Mouse (Mus musculus) cerebellum, adult 11 months (tissue): ENCODE data around the gene Sema7a.

Experiments
- DNase-seq: peaks from one replicate; pipeline ENCODE4 v3.0.0; 2022

Gene Sema7a

DNA sequence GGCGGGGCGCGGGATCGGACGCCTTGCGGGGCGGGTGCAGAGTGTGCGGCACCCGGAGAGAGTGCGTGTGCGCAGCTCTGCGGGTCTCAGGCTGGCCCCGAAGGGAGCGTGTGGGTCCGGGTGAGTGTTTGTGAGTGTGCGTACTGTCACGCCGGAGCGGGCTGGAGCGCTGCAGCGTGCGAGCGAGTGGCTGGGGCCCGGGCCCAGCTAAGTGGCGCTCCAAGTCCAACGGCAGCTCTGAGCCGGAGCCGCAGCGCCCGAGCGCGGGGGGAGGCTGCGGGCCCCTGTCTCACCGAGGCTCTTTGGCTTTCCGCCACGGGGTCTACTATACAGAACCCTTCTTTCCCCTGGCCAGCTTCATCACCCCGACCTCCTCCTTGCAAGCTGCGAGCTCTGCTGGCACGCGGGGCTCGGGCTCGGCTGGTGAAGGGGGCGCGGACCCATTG, 460 bp downstream of the Sema7a start:
- DNase-seq: peak; percentile 69

- peak; percentile 60 for DNase-seq
Measured at GRCm38 (mm10) chr9:57940861-57941638, 1.1 kb downstream of the Sema7a start.

DNA sequence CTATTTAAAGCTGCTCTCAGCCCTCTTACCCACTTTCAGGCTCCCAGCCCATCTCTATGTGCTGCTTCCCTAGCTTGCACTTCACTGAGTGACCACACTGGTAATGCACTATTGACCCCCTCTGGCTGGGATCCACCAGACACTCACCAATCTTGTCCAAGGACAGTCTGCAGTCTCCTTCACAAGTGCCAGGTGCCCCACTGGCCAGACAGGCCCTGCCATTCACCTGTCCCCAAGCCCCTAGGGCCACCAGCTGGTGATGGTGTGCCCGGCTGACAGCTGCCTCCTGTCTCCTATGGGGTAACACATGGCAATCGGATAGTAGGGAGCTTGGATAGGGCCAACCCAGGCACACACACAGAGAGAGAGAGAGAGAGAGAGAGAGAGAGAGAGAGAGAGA, 2.1 kb downstream of the Sema7a start:
- peak; percentile 77 for DNase-seq

- no peak for DNase-seq
Measured at GRCm38 (mm10) chr9:57943067-57943466, 3.2 kb downstream of the Sema7a start.

DNA sequence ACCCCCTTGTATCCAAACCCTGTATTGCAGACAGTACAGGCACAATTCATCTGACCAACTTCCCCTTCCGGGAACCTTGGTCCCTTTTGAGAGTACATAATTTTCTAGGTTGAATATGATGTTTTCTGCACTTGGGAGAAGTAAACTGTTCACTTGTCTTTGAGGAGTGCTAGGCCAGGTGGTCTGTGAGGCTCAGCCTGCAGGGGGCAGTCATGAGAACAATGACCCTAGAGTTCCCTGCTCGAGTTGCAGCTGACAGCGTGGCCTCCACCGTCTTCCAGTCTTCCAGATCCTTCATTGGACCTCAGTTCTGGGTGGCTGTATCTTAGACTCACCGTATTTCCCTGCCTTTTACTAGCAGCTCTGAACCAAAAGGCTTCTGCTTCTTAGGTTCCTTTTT, 4.7 kb downstream of the Sema7a start:
- DNase-seq: peak; percentile 67

DNA sequence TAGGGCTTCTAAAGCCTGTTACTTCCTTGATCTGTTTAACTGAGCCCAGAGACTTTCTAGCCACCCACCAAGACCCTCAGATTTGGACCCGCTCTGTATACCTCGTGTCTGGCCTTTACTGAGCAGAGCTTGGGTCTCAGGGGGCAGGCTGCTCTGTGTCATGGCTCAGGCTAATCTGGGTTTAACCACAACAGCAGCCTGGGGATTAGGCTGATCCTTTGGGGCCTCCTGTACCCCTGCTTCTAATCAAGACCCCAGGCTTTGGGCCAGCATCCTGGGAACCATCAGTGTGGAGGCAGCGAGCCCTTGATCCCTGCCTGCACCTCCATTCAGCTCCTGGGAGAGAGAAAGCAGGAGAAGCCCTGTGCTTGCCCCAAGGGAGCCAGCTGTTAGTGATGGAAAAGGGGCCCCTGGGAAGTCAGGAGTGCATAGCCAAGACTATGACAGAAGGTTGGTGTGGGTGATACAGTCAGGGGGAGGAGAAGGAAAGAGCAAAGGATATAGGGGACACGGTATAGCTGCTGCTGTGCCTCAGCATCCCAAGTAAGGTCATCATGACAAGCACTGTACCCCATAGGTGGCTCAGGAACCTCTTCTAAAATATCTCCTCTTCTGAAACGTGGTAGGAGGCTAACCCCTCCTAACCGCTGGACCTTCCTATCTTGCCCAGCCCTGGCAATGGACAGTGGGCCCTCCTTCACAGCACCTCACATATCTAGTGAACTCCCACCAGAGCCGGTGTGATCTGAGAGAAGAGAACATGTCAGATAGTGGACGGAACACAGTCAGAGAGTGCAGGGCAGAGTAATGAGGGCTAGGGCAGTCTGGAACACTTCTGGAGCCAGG, 6.1 kb downstream of the Sema7a start:
- no peak for DNase-seq

DNA sequence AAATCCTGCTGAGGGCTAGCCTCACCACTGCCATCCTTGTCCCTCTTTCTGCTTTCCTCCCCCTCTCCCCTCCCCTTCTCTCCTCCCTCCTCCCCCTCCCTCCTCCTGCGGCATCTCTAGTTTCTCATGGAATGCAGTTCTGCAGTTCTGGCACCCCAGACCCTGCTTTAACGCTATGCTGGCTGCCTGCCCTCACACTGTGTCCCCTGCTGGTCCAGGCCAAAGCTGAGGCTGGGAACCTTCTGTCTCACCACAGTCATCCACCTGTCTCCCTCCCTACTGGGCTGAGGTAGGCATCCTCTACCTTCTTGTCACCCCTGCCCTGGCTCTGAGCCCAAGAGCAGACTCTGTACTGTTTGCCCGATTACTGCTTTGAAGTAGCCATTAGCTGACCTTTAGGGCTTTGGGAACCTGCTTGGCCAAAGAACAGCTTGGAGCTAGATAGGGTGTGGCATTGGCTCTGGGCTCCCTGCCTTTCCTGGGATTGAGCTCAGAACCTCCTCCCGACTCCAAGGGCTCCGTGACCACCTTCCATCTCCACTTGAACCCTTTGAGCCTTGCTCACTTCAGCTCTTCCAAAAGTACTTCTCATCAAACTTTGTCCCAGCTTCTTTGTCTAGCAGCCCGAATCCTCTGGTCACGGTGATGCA, 7.6 kb downstream of the Sema7a start:
- peak; percentile 82 for DNase-seq

DNA sequence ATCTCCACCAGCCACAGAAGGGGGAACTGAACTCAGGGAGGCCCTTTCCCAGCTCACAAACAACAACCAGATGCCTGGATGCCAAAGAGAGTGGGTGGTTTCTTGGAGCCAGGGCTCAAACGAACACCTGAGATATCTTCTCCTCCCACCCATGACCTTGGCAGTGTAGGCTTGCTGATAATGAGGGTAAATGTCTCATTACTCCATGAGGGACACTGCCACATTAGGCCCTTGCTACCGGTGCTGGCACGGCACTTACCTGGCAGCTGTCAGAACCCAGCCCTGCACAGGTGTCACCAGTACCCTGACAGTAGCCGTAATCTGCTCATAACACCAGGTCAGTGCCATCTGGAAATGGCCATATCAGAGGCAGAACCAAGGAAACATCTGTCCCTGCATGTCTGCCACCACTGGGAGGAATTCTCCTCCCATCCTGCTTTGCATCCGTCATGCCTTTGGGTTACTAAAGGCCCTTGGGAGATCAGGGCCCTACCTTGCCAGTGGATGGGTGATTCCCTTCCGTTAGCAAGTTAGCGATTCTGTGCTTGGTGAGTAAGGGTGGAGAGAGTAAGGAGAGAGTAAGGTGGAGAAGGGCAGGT, 8.5 kb downstream of the Sema7a start:
- DNase-seq: no peak

GRCm38 (mm10) chr9:57949102-57949704, 9.3 kb downstream of the Sema7a start:
- DNase-seq: no peak

DNA sequence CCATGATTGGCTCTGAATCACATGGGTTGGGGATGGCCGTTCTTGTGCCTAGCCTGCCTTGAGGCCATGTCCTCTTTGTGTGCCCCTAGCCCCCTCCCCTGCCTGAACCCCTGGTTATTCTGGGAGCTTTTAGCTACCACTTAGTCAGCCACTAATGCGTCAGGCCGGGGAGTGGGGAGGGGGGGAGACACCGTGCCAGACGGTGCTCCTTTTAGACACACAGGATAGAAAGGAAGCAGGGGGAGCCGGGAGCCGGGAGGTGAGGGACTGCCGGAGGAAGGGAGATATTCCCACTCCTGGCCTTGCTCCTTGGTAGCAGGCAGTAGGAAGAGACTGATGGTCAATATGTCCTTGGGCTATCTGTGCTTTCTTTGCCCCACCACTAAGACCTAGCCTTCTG, 10.0 kb downstream of the Sema7a start:
- no peak for DNase-seq

GRCm38 (mm10) chr9:57950519-57950918, 10.6 kb downstream of the Sema7a start:
- no peak for DNase-seq

GRCm38 (mm10) chr9:57951993-57952392, 12.1 kb downstream of the Sema7a start:
- no peak for DNase-seq

DNA sequence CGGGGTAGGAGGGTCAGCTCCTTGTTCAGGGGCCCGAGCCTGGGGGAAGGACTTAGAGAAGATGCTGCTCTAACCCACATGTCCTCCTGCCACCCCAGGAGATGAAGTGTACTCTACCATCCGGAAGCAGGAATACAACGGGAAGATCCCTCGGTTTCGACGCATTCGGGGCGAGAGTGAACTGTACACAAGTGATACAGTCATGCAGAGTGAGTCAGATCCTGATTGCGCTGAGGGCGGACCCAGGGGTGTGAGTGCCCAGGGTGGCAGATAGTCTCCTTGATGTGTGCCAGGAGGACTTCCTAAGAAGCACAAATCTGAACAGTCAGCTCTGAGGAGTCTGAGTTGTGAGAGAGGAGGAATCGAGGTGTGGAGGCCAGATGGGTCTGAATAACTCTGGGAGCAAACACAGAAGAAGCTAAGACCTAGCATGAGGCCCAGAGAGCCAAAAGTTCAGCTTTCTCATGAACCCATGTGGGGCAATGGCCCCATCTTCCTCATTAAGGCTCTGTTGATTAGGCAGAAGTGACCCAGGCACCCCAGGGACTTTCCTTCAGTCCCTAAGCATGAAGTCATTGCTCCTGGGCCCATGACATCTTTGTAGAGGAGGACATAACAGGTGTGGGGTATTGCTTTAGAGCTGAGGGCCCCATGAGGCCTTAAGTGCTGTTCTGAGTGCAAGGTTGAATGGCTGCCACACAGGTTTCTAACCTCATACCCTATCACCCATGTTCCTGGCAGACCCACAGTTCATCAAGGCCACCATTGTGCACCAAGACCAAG, 15.2 kb downstream of the Sema7a start:
- DNase-seq: no peak

DNA sequence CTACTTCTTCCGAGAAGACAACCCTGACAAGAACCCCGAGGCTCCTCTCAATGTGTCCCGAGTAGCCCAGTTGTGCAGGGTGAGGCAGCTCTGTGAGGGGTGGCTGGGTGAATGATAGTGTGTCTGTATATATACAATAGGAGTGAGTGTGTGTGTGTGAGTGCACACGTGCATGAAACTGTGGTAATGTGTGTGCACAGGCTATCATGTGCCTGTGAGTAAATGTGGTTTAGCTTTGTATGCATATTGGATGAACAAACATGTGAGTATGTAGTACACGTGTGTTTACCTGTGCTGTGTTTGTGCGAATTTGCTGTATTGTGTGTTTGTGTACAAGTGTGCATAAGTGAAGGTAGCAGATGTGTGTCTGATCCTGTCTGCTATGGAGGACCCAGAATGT, 15.9 kb downstream of the Sema7a start:
- no peak for DNase-seq

- no peak for DNase-seq
Measured at GRCm38 (mm10) chr9:57956196-57956837, 16.4 kb downstream of the Sema7a start.

- DNase-seq: no peak
Measured at GRCm38 (mm10) chr9:57956838-57957236, 16.9 kb downstream of the Sema7a start.

- DNase-seq: no peak
Measured at GRCm38 (mm10) chr9:57958615-57959014, 18.7 kb downstream of the Sema7a start.

- DNase-seq: no peak
Measured at GRCm38 (mm10) chr9:57959399-57959798, 19.5 kb downstream of the Sema7a start.

GRCm38 (mm10) chr9:57959886-57960866, 20.3 kb downstream of the Sema7a start:
- DNase-seq: no peak

GRCm38 (mm10) chr9:57961226-57961625, 21.3 kb downstream of the Sema7a start:
- DNase-seq: no peak
